Comparison of ENCODE assay signal across 12 mouse cellular contexts in genomic region chr11:116990231-116990630, GRCm38 (mm10).
DNase-seq lines count a peak whose midpoint lies in the region; ATAC-seq and TF ChIP-seq lines count a peak whose summit lies in the region.
"Had no signal": no experiment of that assay in that cellular context is flagged by ENCODE, and none has a peak within 500 bp of the region (broad histone marks: within the 10 kb centered on the region; RNA-seq: fewer than 3 reads in every experiment).

No protein-coding gene starts in this region.

- 59% methylated on average over 7 of the region's 7 CpGs for WGBS in forebrain, embryonic 13.5 days
- WGBS in forebrain, embryonic 11.5 days = 84% methylated on average over 7 of the region's 7 CpGs
- WGBS in hindbrain, postnatal 0 days = 34% methylated on average over 7 of the region's 7 CpGs

- peaks cover 22% of the 10 kb centered on the region for H3K36me3 ChIP-seq in forebrain, embryonic 13.5 days (ENCODE audit: poor library complexity, severe bottlenecking)
- H3K36me3 ChIP-seq in forebrain, embryonic 11.5 days (ENCODE audit: control insufficient read depth, insufficient read depth, low read length) = no peaks in the 10 kb centered on the region
- peaks cover 8% of the 10 kb centered on the region; the same call in 1 of the 2 replicates for H3K36me3 ChIP-seq in hindbrain, postnatal 0 days (ENCODE audit: insufficient read depth, low read length)

- peaks cover 31% of the 10 kb centered on the region for H3K4me1 ChIP-seq in forebrain, embryonic 13.5 days
- peaks cover 5% of the 10 kb centered on the region; the same call in 1 of the 2 replicates for H3K4me1 ChIP-seq in forebrain, embryonic 11.5 days (replicated peaks; ENCODE audit: control insufficient read depth, insufficient read depth, low read length)
- 0 out of 2 replicates have a peak, but pooled peaks cover 6% of the 10 kb centered on the region for H3K4me1 ChIP-seq in hindbrain, postnatal 0 days (ENCODE audit: insufficient read depth, low read length)

- H3K27me3 ChIP-seq in forebrain, embryonic 13.5 days = peaks cover 5% of the 10 kb centered on the region; the same call in 1 of the 2 replicates
- H3K27me3 ChIP-seq in forebrain, embryonic 11.5 days (ENCODE audit: control insufficient read depth, insufficient read depth, low read length) = peaks cover 5% of the 10 kb centered on the region
- H3K27me3 ChIP-seq in hindbrain, postnatal 0 days (ENCODE audit: insufficient read depth, low read length) = no peaks in the 10 kb centered on the region

- ATAC-seq in forebrain, embryonic 13.5 days = no peak
- no peak for ATAC-seq in forebrain, embryonic 11.5 days (replicated peaks; ENCODE audit: low FRiP score)
- no peak for ATAC-seq in hindbrain, postnatal 0 days

- no peaks in the 10 kb centered on the region for H3K9me3 ChIP-seq in forebrain, embryonic 13.5 days (replicated peaks)
- H3K9me3 ChIP-seq in forebrain, embryonic 11.5 days (ENCODE audit: control insufficient read depth, low read length) = no peaks in the 10 kb centered on the region
- no peaks in the 10 kb centered on the region for H3K9me3 ChIP-seq in hindbrain, postnatal 0 days (ENCODE audit: low read length)

- peak overlapping the region; percentile 35 for H3K27ac ChIP-seq in forebrain, embryonic 13.5 days
- no peak overlapping the region for H3K27ac ChIP-seq in forebrain, embryonic 11.5 days (ENCODE audit: low read depth, low read length)
- H3K27ac ChIP-seq in hindbrain, postnatal 0 days = no peak overlapping the region

- no peak for TF ChIP-seq CTCF in hindbrain, postnatal 0 days (IDR thresholded peaks at IDR 0.05; ENCODE audit: low read depth)

- intact Hi-C loops in left cerebral cortex, postnatal 4 days (cut with DNase I) = no loop called here

- H3K4me2 ChIP-seq in forebrain, embryonic 13.5 days = no peak overlapping the region
- H3K4me2 ChIP-seq in forebrain, embryonic 11.5 days (ENCODE audit: low read depth, low read length, severe bottlenecking) = no peak overlapping the region
- no peak overlapping the region for H3K4me2 ChIP-seq in hindbrain, postnatal 0 days (ENCODE audit: low read depth, low read length)

- DNase-seq in forebrain, embryonic 11.5 days (ENCODE audit: low spot score) = no peak
- DNase-seq in left cerebral cortex, postnatal 4 days = peak; percentile 55
- DNase-seq in left cerebral cortex, adult 18-20 months (ENCODE audit: low spot score in 2 of 2) = no peak
- peak; percentile 61 for DNase-seq in brain, adult 2 months (ENCODE audit: low read depth, low spot score)
- DNase-seq in hindbrain, postnatal 0 days (ENCODE audit: low spot score) = peak; percentile 55
- DNase-seq in urinary bladder, postnatal 25 days (ENCODE audit: low spot score) = no peak
- DNase-seq in ovary, postnatal 14 days (ENCODE audit: low spot score) = no peak
- DNase-seq: cerebellum, adult 9-10 months; heart, postnatal 4 days; right cerebral cortex, postnatal 4 days; thymus, adult 18-20 months had no signal

- H3K9ac ChIP-seq in forebrain, embryonic 13.5 days = no peak overlapping the region
- no peak overlapping the region for H3K9ac ChIP-seq in forebrain, embryonic 11.5 days (ENCODE audit: low read length)
- H3K9ac ChIP-seq in hindbrain, postnatal 0 days (replicated peaks; ENCODE audit: low read length) = no peak overlapping the region

- H3K4me3 ChIP-seq in forebrain, embryonic 13.5 days = no peak overlapping the region
- H3K4me3 ChIP-seq in forebrain, embryonic 11.5 days (ENCODE audit: low read depth, low read length) = no peak overlapping the region
- no peak overlapping the region for H3K4me3 ChIP-seq in hindbrain, postnatal 0 days (ENCODE audit: low read length)

Comparison
In these comparisons a context has a peak if more than half of its experiments do, and no peak if none do; other contexts are left out.
1. DNase-seq: peak in left cerebral cortex, postnatal 4 days (single experiment), brain, adult 2 months (single experiment) and hindbrain, postnatal 0 days (single experiment); none in forebrain, embryonic 11.5 days (single experiment), left cerebral cortex, adult 18-20 months (0 of 2), urinary bladder, postnatal 25 days (single experiment) and ovary, postnatal 14 days (single experiment).